Mouse (Mus musculus) neural tube, embryonic 13.5 days (tissue): ENCODE data around the gene Rpp14. TPM values are rescaled to one million over a fixed set of nuclear protein-coding genes. Genes with fewer than 3 reads are reported as not detected.

Source experiments
- ATAC-seq: fragments of 200-750 bp; cut with Nextera tagmentation; 2 replicates; pipeline ENCODE4 v1.8.0; 2017; ENCODE audit warnings: low read depth, mild to moderate bottlenecking, moderate TSS enrichment, moderate library complexity
- H3K27ac ChIP-seq: fragments of 300-500 bp; sonication (generic); replicated peaks from 2 replicates; pipeline ENCODE4 v1.5.1; 2015; ENCODE audit warnings: moderate library complexity, mild to moderate bottlenecking, inconsistent platforms
- H3K27me3 ChIP-seq: fragments of 300-500 bp; sonication (generic); 2 replicates; pipeline ENCODE4 v1.6.1; 2015; ENCODE audit warnings: mild to moderate bottlenecking, inconsistent platforms
- H3K36me3 ChIP-seq: fragments of 300-500 bp; sonication (generic); 2 replicates; pipeline ENCODE4 v1.6.1; 2015; ENCODE audit warnings: mild to moderate bottlenecking, inconsistent platforms
- H3K4me1 ChIP-seq: fragments of 300-500 bp; sonication (generic); replicated peaks from 2 replicates; pipeline ENCODE4 v1.6.1; 2015; ENCODE audit warnings: inconsistent platforms
- H3K4me2 ChIP-seq: fragments of 300-500 bp; sonication (generic); 2 replicates; pipeline ENCODE4 v1.6.1; 2015; ENCODE audit warnings: inconsistent platforms, mild to moderate bottlenecking, moderate library complexity
- H3K4me3 ChIP-seq: fragments of 300-500 bp; sonication (generic); 2 replicates; pipeline ENCODE4 v1.5.1; 2015; ENCODE audit warnings: mild to moderate bottlenecking, inconsistent platforms
- H3K9ac ChIP-seq: fragments of 300-500 bp; sonication (generic); 2 replicates; pipeline ENCODE4 v1.6.1; 2015; ENCODE audit warnings: moderate library complexity, mild to moderate bottlenecking, inconsistent platforms
- H3K9me3 ChIP-seq: fragments of 300-500 bp; sonication (generic); 2 replicates; pipeline ENCODE4 v1.6.1; 2016; ENCODE audit warnings: inconsistent platforms
- WGBS: fragments of 180-500 bp; shearing (Covaris S2); methylation state at CpG from one replicate; pipeline ENCODE4 v1.1.7; 2015; 5-methylcytosine and 5-hydroxymethylcytosine counted together
- polyA plus RNA-seq: library from polyadenylated mRNA; unstranded; fragments of >200 nt; fragmentation: Nextera tagmentation; extraction: Ambion mirVana; gene quantifications from 2 replicates; pipeline ENCODE4 v1.2.1, GENCODE M21; 2015

Gene Rpp14
- polyA plus RNA-seq, 1 experiment from 2014 or later = 50.0 TPM

DNA sequence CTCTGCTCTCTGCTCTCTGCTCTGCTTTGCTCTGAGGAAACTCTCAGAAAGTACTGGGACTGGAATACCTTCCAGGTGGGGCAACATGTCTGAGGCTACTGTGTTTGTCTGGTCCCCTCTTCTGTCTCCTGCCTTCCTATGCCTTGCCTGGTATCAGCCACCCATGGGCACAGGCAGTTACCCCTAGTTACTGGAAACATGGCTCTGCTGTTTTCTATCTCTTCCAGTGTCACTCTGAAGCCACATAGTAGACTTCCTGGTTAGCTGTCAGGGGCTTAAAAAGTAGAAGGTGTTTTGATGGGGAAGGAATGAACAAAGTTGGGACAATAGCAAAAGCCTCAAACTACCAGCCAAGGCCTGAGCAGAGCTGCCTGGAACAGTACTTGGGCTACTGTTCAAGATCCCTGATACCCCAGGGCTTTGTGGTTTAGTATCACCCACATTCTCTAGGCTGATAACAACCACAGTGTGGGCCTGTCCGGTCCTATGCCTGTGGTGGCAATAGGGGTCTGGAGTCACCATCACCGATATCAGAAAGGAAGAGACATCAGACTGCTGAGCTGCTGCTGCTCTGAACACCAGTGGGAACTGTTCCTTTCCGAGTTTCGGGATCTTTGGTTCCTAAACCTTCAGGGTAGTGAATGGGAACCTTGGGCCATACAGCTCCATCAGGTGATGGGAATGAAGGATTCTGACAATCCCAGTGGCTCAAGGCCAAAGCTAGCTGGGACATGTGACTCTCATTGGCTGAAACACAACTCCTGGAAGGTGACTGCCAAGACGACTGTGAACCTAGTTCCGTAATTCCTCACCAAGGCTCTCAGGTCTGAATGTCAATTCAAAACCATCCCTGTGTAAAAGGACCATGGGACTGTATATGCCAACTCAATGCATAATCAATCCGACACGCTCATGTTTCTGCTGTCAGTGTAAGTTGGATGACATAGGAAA lies 16.1 kb upstream of the Rpp14 start:
- Histone ChIP-seq H3K36me3 (no peaks in the 10 kb centered on the region), H3K4me1 (peaks cover 14% of the 10 kb centered on the region), H3K9me3 (no peaks in the 10 kb centered on the region), H3K27ac (no peak overlapping the region), H3K4me2 (no peak overlapping the region), H3K4me3 (no peak overlapping the region), H3K9ac (no peak overlapping the region), H3K27me3 (no peaks in the 10 kb centered on the region)
- no peak for ATAC-seq
- WGBS = 84% methylated on average over 8 of the region's 8 CpGs

DNA sequence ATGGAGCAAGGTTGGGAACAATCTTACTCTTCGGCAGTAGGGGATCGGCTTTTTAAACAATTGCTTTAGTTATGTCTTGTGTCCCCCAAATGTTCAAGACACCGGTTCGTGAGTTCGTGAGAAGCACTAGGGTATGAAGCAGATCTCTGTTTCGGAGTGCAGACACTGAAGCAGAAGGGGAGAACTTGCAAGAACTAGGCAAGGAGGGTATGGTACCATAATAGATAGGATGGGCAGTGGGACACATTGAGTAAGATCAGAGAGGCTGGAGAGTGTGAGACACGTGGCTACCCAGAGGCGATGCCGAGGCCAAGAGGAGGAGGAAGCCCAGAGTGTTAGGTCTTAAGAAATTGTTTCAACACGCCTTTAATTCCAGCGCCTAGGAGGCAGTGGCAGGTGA lies 551 bp downstream of the Rpp14 start:
- H3K4me3 ChIP-seq = peak overlapping the region; percentile 74
- peaks cover 16% of the 10 kb centered on the region for H3K4me1 ChIP-seq
- H3K36me3 ChIP-seq = peaks cover 19% of the 10 kb centered on the region
- peak overlapping the region; percentile 82 for H3K9ac ChIP-seq
- no peaks in the 10 kb centered on the region for H3K27me3 ChIP-seq
- peak; percentile 62 for ATAC-seq
- no peaks in the 10 kb centered on the region for H3K9me3 ChIP-seq
- H3K27ac ChIP-seq = peak overlapping the region; percentile 94
- 5% methylated on average over 11 of the region's 11 CpGs for WGBS
- H3K4me2 ChIP-seq = peak overlapping the region; percentile 74

DNA sequence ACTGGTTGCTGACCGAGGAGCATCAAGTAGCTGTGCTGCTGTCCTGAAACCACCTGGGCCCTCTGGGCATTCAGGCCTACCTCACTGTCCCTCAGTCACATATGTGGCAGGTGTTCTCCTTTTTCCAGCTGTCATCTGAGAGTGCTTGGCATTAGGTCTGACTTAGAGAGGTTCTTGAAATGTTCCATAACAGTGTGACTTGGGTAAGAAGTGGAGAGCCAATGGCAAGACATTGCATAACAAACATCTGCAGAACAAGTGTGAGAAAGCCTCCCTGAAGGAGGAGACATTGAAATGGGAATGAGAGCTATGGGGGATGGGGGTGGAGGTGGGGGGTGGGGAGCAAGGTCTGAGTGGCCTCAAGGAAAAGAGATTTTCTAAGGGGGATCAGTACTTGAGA lies 2.8 kb downstream of the Rpp14 start:
- Histone ChIP-seq H3K9me3 (no peaks in the 10 kb centered on the region), H3K4me2 (no peak overlapping the region), H3K4me1 (peaks cover 16% of the 10 kb centered on the region), H3K4me3 (no peak overlapping the region), H3K27me3 (no peaks in the 10 kb centered on the region), H3K36me3 (peaks cover 40% of the 10 kb centered on the region), H3K9ac (no peak overlapping the region), H3K27ac (no peak overlapping the region)
- 85% methylated on average over 1 of the region's 1 CpGs for WGBS
- ATAC-seq = no peak

DNA sequence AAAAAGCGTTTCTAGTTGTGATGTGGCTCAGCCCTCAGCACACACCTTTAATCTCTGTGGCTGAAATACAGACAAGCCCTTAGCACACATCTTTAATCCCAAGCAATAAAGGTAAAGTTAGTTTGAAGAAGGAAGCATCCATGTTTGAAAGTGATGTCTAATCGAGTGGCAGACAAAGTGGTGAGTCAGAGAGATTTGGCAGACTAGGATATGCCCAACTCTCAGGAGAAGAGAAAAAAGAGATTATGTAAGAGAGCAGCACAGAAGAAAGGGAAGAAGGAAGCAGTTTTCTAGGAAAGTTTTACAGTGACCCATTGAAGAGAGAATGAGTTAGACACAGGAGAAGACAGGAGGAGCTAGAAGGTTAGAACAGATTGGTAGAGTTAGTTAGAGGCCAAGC lies 8.8 kb downstream of the Rpp14 start:
- 95% methylated on average over 2 of the region's 2 CpGs for WGBS

DNA sequence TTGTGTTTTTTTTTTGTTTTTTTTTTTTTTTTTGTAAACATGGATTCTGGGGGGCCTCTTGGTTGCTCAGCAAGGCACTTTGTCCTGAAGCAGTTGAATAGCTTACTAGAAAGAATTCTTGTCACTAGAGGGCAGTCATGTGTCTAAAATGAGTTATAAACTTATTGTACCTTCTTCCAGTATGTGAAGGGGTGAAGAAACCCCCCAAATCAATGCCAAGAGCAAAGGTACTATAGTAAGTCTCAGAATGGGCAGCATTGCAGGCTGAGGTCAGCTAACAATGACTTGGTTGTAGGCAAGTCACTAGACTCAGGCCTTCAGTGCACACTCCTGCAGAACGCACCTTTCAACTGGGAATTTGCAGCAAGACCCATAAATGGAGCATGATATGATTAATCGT lies 12.4 kb downstream of the Rpp14 start:
- Histone ChIP-seq H3K9me3 (no peaks in the 10 kb centered on the region), H3K27me3 (no peaks in the 10 kb centered on the region; the same call in 1 of the 2 replicates), H3K4me1 (peaks cover 13% of the 10 kb centered on the region), H3K4me3 (no peak overlapping the region), H3K9ac (no peak overlapping the region), H3K36me3 (peaks cover 35% of the 10 kb centered on the region), H3K4me2 (no peak overlapping the region), H3K27ac (no peak overlapping the region)
- ATAC-seq = no peak
- 93% methylated on average over 2 of the region's 2 CpGs for WGBS

More for the DNA sequence above, 8.8 kb downstream of the Rpp14 start:
- Histone ChIP-seq H3K27ac (no peak overlapping the region), H3K4me3 (no peak overlapping the region), H3K9me3 (no peaks in the 10 kb centered on the region), H3K27me3 (no peaks in the 10 kb centered on the region), H3K4me2 (no peak overlapping the region), H3K36me3 (peaks cover 68% of the 10 kb centered on the region), H3K9ac (no peak overlapping the region), H3K4me1 (peaks cover 9% of the 10 kb centered on the region)
- no peak for ATAC-seq

DNA sequence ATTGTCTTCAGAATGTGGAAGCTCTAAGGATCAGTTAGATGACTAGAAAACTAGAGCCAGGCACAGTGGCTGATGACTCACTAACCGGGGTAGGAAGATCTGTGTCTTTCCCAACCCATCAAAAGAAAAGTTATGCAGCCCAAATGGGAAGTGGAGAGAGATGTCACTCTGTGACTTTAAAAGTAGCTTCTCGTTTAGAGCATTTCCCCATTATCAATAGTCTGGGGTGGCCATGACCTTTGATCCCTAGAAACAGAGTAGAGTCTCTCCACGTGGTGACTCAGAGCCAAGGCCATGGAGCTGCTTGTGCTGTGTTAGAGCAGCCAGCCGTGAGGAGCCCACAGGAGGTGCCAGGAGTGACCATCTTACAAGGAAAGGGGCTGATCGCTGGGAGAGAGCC lies 13.3 kb downstream of the Rpp14 start:
- Histone ChIP-seq H3K9me3 (no peaks in the 10 kb centered on the region), H3K4me3 (no peak overlapping the region), H3K27me3 (no peaks in the 10 kb centered on the region; the same call in 1 of the 2 replicates), H3K4me1 (peaks cover 13% of the 10 kb centered on the region), H3K9ac (no peak overlapping the region), H3K27ac (peak overlapping the region; percentile 28; the same call in 1 of the 2 replicates), H3K4me2 (no peak overlapping the region), H3K36me3 (peaks cover 30% of the 10 kb centered on the region)
- ATAC-seq = peak; percentile 28; the same call in 1 of the 2 replicates
- WGBS = 36% methylated on average over 5 of the region's 5 CpGs

DNA sequence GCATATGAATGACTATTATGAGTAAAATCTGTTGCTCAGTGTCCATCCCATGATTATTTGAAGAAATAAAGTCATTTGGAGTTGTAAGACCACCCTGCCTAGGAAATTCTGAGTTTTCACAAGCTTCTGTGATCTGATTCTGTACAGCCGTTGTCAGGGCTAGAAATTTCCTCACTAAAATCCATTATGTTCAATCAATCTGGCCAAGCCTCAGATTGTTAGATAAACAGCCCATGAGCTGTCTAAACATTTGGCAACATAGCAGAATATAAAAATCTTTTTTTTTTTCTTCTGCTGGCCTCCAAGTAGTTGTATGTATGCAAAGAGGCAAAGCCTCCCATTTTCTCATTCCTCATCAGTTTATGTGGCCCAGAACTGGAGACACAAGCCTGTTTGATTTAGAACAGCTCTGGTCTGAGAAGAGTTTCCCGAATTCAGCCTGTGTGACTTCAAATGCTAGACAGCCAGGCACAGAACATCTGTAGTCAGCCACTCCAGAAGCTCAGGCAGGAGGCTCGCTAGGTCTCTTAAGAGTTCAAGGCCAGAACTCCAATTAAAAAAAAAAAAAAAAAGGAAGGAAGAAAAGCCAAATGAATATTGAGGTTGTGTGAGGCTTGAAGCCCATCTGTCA lies 14.9 kb downstream of the Rpp14 start:
- H3K4me2 ChIP-seq = no peak overlapping the region
- H3K27ac ChIP-seq = no peak overlapping the region
- no peaks in the 10 kb centered on the region for H3K9me3 ChIP-seq
- WGBS = 71% methylated on average over 3 of the region's 3 CpGs
- no peak for ATAC-seq
- no peak overlapping the region for H3K9ac ChIP-seq
- H3K36me3 ChIP-seq = peaks cover 14% of the 10 kb centered on the region
- no peak overlapping the region for H3K4me3 ChIP-seq
- H3K4me1 ChIP-seq = peaks cover 27% of the 10 kb centered on the region
- H3K27me3 ChIP-seq = no peaks in the 10 kb centered on the region; the same call in 1 of the 2 replicates

DNA sequence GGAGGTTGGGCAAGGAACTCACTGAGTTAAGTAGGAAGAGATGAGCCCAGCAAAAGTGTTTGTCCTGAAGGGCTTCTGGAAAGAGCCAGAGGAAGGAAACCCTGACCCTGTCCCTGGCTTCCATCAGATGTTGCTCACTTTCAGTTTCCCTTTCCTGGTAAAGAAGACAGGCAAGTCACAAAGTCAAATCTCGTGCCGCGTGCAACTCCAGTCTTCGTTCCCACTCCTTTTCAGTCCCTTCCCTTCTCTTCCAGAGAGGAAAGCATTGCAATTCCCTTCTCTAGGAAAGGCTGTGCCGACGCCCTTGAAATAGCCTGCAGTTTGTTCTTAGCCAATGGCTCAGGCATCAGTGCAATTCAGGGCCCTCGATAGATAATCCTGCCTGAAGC lies 15.4 kb downstream of the Rpp14 start:
- ATAC-seq = no peak
- Histone ChIP-seq H3K27me3 (no peaks in the 10 kb centered on the region; the same call in 1 of the 2 replicates), H3K27ac (no peak overlapping the region), H3K9me3 (no peaks in the 10 kb centered on the region), H3K4me3 (no peak overlapping the region), H3K4me2 (no peak overlapping the region), H3K36me3 (peaks cover 9% of the 10 kb centered on the region), H3K9ac (no peak overlapping the region), H3K4me1 (peaks cover 31% of the 10 kb centered on the region)
- WGBS = 78% methylated on average over 7 of the region's 7 CpGs

DNA sequence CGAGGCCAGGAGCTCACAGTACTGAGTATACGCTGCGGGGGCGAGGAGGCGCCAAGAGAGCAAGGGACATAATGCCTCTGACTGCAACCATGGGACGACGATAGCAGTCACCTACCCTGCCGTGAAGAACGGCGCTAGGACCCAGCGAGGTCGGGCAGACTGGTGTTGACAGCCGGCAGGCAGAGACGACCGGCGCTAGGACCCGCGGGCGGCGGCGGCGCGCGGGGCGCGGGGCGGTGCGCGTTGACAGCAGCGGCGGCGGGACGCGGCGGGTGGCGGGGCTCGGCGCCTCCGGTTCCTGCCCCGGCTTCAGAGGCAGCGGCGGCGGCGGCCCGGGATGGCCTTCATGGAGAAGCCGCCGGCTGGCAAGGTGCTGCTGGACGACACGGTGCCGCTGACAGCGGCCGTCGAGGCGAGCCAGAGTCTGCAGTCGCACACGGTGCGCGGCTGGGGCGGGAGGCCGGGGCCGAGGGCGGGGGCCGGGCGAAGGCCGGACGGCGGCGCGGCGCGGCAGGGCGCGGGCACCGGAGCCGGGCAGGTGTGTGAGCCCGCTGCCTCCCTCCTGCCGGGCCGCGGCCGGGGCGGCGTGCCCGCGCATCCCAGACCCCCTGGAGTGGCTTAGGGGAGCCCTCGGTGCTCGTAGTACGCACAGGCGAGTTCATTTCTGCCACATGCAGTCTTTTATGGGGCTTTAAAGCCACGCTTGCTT lies 18.0 kb downstream of the Rpp14 start, which contains the start of gene Pxk:
Gene Pxk (plus strand): TSS at position 234 of the 709 bp plus-strand sequence.
- H3K9me3 ChIP-seq = no peaks in the 10 kb centered on the region
- peak within 1 kb of the TSS; percentile 93 for H3K4me3 ChIP-seq
- peak within 1 kb of the TSS; percentile 90 for H3K9ac ChIP-seq
- ATAC-seq = peak; percentile 95
- H3K27me3 ChIP-seq = no peaks in the 10 kb centered on the region; the same call in 1 of the 2 replicates
- peaks cover 49% of the 10 kb centered on the region for H3K4me1 ChIP-seq
- H3K4me2 ChIP-seq = peak within 1 kb of the TSS; percentile 63
- no peaks in the 10 kb centered on the region for H3K36me3 ChIP-seq
- WGBS = under 1% methylated on average over 79 of the region's 89 CpGs
- H3K27ac ChIP-seq = peak within 1 kb of the TSS; percentile 87

DNA sequence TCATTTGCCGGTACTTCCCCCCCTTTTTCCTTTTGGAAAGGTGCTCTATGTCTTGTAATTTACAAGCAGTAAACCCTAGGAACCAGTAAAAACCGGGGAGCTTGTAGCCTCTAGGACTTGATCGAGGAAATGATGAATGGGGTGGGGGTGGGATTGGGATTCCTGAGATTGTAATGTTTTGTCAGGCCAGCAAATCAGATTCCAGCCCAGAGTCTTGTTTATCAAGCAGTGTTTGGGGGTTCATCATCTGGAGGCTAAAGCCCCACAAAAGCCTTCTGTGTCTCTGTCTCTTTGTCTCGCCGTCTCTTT lies 18.5 kb downstream of the Rpp14 start:
- 2% methylated on average over 5 of the region's 5 CpGs for WGBS

DNA sequence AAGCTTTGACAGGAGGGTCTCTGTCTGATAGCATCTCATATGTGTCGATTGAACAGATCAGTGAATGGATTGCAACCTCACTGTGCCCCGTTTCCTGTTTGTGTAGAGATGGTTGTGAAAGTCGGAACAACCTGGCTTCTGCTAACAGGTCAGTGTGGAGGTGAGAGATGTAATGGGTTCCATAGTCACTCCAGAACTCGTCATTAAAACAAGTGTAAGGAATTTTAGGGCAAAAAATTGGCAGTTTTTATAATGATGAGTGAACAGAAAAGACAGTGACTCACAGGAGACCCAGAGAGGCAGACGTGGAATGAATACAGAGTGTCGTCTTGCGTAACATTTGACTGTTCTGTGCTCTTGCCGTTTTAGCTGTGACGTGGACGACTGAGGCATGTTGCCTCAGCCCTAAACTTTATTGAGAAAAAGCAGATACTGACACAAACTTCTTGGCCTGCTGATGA lies 19.4 kb downstream of the Rpp14 start:
- Histone ChIP-seq H3K4me3 (peak overlapping the region; percentile 93), H3K36me3 (no peaks in the 10 kb centered on the region), H3K4me1 (peaks cover 46% of the 10 kb centered on the region), H3K9ac (peak overlapping the region; percentile 90), H3K27ac (no peak overlapping the region), H3K27me3 (no peaks in the 10 kb centered on the region; the same call in 1 of the 2 replicates), H3K9me3 (no peaks in the 10 kb centered on the region), H3K4me2 (peak overlapping the region; percentile 63)
- ATAC-seq = no peak
- 66% methylated on average over 10 of the region's 10 CpGs for WGBS

More for the DNA sequence above, 18.5 kb downstream of the Rpp14 start:
- Histone ChIP-seq H3K9ac (peak overlapping the region; percentile 90), H3K4me1 (peaks cover 49% of the 10 kb centered on the region), H3K4me3 (peak overlapping the region; percentile 93), H3K9me3 (no peaks in the 10 kb centered on the region), H3K36me3 (no peaks in the 10 kb centered on the region), H3K27ac (peak overlapping the region; percentile 87), H3K27me3 (no peaks in the 10 kb centered on the region; the same call in 1 of the 2 replicates), H3K4me2 (peak overlapping the region; percentile 63)
- peak; percentile 40 for ATAC-seq
